Mouse (Mus musculus): ENCODE data around the gene Gm13276. TPM values are rescaled to one million over a fixed set of nuclear protein-coding genes. Genes with fewer than 3 reads are reported as not detected.
"Not testable (repeated sequence)": the region's sequence is repeated elsewhere in the genome, so short reads cannot be mapped to it uniquely, and the experiment has no call there.

Gene Gm13276
- polyA plus RNA-seq (2016; fragmentation: Nextera tagmentation; extraction: Ambion mirVana), result not detected in 2 replicates

DNA sequence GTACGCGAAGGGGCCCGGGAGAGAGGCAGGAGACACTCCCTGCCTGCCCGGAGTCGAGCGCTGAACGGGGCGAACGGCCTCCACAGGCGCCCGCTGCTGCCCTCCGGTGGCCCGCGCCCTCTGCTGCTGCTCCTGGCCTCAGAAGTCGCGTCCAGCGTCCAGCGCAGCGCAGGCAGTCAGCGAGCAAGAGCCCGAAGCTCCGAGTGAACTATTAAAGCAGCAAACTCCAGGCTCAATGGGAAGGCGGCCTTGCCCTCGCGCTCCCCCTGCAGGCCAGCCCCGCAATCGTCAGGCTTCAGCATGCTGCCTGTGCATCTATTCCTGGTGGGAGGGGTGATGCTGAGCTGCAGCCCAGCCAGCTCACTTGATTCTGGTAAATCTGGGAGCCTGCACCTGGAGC is at the start of gene Gm13276:
Gene Gm13276, plus strand, starts transcription at position 301 of the 400 bp plus-strand sequence.
- H3K27me3 ChIP-seq (ENCODE audit: low read depth, poor library complexity, severe bottlenecking); H3K4me3 ChIP-seq; H3K27ac ChIP-seq (replicated peaks); H3K4me1 ChIP-seq; DNase-seq (ENCODE audit: low spot score); H3K36me3 ChIP-seq; H3K9me3 ChIP-seq (replicated peaks): not testable (repeated sequence)
- WGBS, result no CpG with 5 or more reads among the region's 27 CpGs

DNA sequence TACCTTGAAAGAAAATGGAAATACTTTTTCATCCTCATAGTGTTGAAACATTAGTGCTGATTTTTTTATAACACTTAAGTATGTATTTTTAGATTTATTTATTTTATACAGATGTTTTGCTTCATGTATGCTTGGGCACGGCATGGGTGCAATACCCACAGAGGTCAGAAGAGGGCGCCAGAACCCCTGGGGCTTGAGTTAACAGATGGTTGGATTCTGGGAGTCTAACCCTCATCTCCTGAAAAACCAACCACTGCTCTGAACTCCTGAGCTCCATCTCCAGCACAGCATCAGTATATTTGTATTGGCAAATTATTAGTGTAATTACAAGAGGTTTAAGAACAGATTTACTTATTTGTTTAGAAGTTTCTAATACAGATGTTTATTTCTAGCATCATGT is 47.0 kb upstream of the Gm13276 start:
- 5% methylated on average over 2 of the region's 2 CpGs for WGBS
- H3K4me1 ChIP-seq, result no peaks in the 10 kb centered on the region

DNA sequence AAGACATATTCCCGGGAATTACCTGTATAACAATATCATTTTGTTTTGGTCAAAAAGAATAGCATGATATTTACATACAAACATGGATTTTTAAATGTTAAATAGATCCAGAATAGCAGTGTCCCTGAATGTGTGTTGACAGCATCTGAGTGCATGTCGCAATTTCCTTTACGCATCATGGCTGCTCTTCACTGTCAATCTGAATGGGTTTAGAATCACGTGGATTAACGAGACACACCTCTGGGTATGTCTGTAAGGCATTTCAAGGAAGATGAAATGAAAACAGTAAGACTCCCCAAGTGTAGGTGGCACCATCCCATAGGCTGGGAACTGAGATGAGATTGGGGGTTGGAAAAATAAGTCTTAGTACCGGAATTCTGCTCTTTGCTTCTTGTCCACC is 46.5 kb upstream of the Gm13276 start:
- no peaks in the 10 kb centered on the region for H3K36me3 ChIP-seq
- 89% methylated on average over 6 of the region's 6 CpGs for WGBS
- no peak overlapping the region for H3K27ac ChIP-seq (replicated peaks)
- no peaks in the 10 kb centered on the region for H3K27me3 ChIP-seq (ENCODE audit: low read depth, poor library complexity, severe bottlenecking)
- H3K4me3 ChIP-seq, result no peak overlapping the region
- no peaks in the 10 kb centered on the region for H3K9me3 ChIP-seq (replicated peaks)
- H3K4me1 ChIP-seq, result no peaks in the 10 kb centered on the region
- DNase-seq (ENCODE audit: low spot score), result no peak

More for the DNA sequence above, 47.0 kb upstream of the Gm13276 start:
- H3K36me3 ChIP-seq, result no peaks in the 10 kb centered on the region
- H3K9me3 ChIP-seq (replicated peaks), result no peaks in the 10 kb centered on the region
- H3K27ac ChIP-seq (replicated peaks), result no peak overlapping the region
- peak; percentile 74 for DNase-seq (ENCODE audit: low spot score)
- H3K27me3 ChIP-seq (ENCODE audit: low read depth, poor library complexity, severe bottlenecking), result no peaks in the 10 kb centered on the region
- no peak overlapping the region for H3K4me3 ChIP-seq

DNA sequence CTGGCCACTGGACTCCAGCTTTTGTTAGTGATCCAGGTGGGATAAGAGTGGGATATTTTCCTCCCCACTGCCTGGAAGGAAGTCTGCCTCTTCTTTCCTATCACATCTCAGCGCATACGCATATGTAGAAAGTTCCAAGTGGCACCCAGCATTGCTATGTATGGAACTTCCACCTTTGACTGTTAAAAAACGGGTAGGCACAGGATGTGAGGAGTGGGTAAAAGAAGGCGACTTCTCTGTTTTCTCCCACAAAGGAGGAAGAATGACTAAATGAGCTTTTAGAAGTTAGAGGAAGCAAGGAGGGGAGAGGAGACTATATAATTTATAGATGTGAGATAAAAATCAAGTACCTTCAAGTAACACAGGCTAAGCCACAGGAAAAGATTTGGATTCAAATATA is 44.1 kb upstream of the Gm13276 start:
- H3K27me3 ChIP-seq (ENCODE audit: low read depth, poor library complexity, severe bottlenecking), result no peaks in the 10 kb centered on the region
- H3K9me3 ChIP-seq (replicated peaks), result no peaks in the 10 kb centered on the region
- no peaks in the 10 kb centered on the region for H3K36me3 ChIP-seq
- H3K27ac ChIP-seq (replicated peaks), result no peak overlapping the region
- no peak for DNase-seq (ENCODE audit: low spot score)
- peaks cover 8% of the 10 kb centered on the region for H3K4me1 ChIP-seq
- H3K4me3 ChIP-seq, result no peak overlapping the region
- WGBS, result 90% methylated on average over 4 of the region's 4 CpGs

DNA sequence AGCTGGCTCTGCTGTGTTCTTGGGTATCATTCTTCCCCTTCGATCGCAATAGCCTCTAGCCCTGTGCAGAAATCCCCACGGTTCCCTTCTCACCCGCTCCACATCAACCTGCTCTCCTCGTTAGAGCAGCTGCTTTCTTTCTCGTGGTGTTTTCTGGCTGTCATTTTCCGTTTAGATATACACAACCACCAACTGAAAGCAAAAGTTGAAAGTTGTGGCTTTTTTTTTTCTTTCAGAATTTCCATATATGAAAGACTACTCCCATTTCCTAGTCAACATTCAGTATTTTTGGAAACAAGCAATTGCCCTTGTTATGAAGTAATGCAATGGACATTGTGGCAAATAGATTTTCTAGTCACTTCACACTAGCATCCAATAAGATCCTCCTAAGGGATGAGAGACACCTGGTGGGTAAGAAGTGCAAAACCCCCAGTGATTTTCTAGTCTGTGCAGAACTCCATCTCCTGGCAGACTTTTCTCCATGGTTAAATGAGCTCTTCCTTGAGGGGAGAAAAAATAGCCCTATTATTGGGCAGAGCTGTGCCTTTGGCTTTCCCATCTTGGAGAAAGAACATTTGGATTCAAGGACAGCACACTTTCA is 42.6 kb upstream of the Gm13276 start:
- no peak overlapping the region for H3K27ac ChIP-seq (replicated peaks)
- H3K27me3 ChIP-seq (ENCODE audit: low read depth, poor library complexity, severe bottlenecking), result no peaks in the 10 kb centered on the region
- WGBS, result 82% methylated on average over 7 of the region's 7 CpGs
- no peak overlapping the region for H3K4me3 ChIP-seq
- H3K4me1 ChIP-seq, result peaks cover 8% of the 10 kb centered on the region
- no peak for DNase-seq (ENCODE audit: low spot score)
- no peaks in the 10 kb centered on the region for H3K9me3 ChIP-seq (replicated peaks)
- no peaks in the 10 kb centered on the region for H3K36me3 ChIP-seq

GRCm38 (mm10) chr4:88744207-88744606 is 41.3 kb upstream of the Gm13276 start:
- WGBS, result 85% methylated on average over 3 of the region's 3 CpGs
- Histone ChIP-seq H3K27ac (replicated peaks) (no peak overlapping the region), H3K27me3 (ENCODE audit: low read depth, poor library complexity, severe bottlenecking) (no peaks in the 10 kb centered on the region), H3K4me1 (peaks cover 8% of the 10 kb centered on the region), H3K36me3 (no peaks in the 10 kb centered on the region), H3K4me3 (no peak overlapping the region), H3K9me3 (replicated peaks) (no peaks in the 10 kb centered on the region)
- DNase-seq (ENCODE audit: low spot score), result no peak

- DNase-seq (ENCODE audit: low spot score), result no peak
Observed at GRCm38 (mm10) chr4:88749926-88750325, 35.6 kb upstream of the Gm13276 start.

GRCm38 (mm10) chr4:88754818-88755340 is 30.6 kb upstream of the Gm13276 start, which contains the start of gene Gm13271:
Gene Gm13271 (plus strand): TSS chr4:88754868.
- H3K36me3 ChIP-seq; DNase-seq (ENCODE audit: low spot score); H3K4me3 ChIP-seq; H3K27ac ChIP-seq (replicated peaks); H3K9me3 ChIP-seq (replicated peaks); H3K27me3 ChIP-seq (ENCODE audit: low read depth, poor library complexity, severe bottlenecking): not testable (repeated sequence)
- 70% methylated on average over 15 of the region's 15 CpGs for WGBS
- peaks cover 11% of the 10 kb centered on the region for H3K4me1 ChIP-seq

More at GRCm38 (mm10) chr4:88749926-88750325, 35.6 kb upstream of the Gm13276 start:
- H3K36me3 ChIP-seq, result no peaks in the 10 kb centered on the region
- no peak overlapping the region for H3K27ac ChIP-seq (replicated peaks)
- WGBS, result 68% methylated on average over 6 of the region's 6 CpGs
- H3K4me3 ChIP-seq, result no peak overlapping the region
- H3K27me3 ChIP-seq (ENCODE audit: low read depth, poor library complexity, severe bottlenecking), result no peaks in the 10 kb centered on the region
- peaks cover 8% of the 10 kb centered on the region for H3K4me1 ChIP-seq
- no peaks in the 10 kb centered on the region for H3K9me3 ChIP-seq (replicated peaks)

DNA sequence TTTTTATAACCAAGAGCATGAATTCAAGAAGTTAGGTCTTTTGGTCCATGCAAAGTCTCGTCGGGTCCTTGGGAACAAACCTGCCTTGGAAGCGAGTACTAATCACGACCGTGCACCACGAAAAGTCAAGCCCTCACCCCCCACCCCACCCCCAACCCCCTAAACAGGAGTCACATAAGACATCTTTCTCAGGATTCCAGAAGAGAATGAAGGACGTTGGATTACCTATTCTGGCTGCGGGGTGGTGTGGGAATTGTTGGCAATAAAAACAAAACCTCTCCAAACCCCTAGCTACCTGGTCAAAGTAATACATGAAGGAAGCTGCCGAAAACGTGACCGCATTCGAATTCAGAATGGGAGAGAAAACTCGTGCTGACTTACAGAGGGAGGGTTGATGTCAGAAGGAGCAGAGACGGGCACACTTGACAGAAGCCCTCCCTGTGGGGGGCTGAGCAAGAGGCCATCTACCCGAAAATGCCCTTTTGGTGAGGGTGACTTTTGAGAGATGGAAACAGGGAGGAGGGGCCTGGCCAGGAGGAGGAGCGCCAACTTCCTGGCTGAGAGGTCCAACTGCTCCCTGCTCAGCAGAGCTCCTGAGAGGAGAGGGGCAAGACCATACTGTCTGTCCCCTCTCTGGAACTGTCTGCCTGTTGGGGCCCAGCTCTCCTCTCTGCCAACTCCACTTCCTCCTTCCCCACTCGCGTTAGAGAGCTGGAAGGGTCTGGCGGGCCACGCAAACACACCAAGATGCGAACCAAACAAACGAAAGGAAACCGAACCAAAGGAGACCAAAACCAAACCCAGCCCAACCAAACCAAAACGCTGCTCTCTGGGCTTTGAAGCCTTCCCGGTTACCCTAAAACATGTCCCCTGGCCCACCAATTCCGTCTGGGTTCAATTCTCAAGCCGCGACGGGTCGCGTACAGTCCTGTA is 28.7 kb upstream of the Gm13276 start:
- 13% methylated on average over 29 of the region's 31 CpGs for WGBS
- not testable (repeated sequence) for H3K9me3 ChIP-seq (replicated peaks); H3K27me3 ChIP-seq (ENCODE audit: low read depth, poor library complexity, severe bottlenecking); H3K36me3 ChIP-seq
- H3K27ac ChIP-seq (replicated peaks), result peak overlapping the region; percentile 86
- peaks cover 13% of the 10 kb centered on the region for H3K4me1 ChIP-seq
- peak overlapping the region; percentile 63 for H3K4me3 ChIP-seq
- peak; percentile 50 for DNase-seq (ENCODE audit: low spot score)

DNA sequence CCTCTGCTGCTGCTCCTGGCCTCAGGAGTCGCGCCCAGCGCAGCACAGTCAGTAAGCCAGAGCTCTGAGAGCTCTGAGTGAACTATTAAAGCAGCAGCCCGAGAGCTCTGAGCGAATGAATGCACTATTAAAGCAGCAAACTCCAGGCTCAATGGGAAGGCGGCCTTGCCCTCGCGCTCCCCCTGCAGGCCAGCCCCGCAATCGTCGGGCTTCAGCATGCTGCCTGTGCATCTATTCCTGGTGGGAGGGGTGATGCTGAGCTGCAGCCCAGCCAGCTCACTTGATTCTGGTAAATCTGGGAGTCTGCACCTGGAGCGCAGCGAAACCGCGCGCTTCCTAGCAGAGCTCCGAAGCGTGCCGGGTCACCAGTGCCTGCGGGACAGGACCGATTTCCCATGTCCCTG is 27.9 kb upstream of the Gm13276 start:
- not testable (repeated sequence) for H3K36me3 ChIP-seq; H3K9me3 ChIP-seq (replicated peaks); H3K27me3 ChIP-seq (ENCODE audit: low read depth, poor library complexity, severe bottlenecking)
- H3K4me1 ChIP-seq, result peaks cover 14% of the 10 kb centered on the region
- H3K27ac ChIP-seq (replicated peaks), result peak overlapping the region; percentile 86
- peak overlapping the region; percentile 63 for H3K4me3 ChIP-seq
- peak; percentile 87 for DNase-seq (ENCODE audit: low spot score)
- WGBS, result under 1% methylated on average over 21 of the region's 21 CpGs

- H3K4me3 ChIP-seq; H3K36me3 ChIP-seq; H3K9me3 ChIP-seq (replicated peaks); H3K27ac ChIP-seq (replicated peaks); H3K27me3 ChIP-seq (ENCODE audit: low read depth, poor library complexity, severe bottlenecking); DNase-seq (ENCODE audit: low spot score): not testable (repeated sequence)
- H3K4me1 ChIP-seq, result peaks cover 17% of the 10 kb centered on the region
- WGBS, result 91% methylated on average over 9 of the region's 9 CpGs
Observed at GRCm38 (mm10) chr4:88758751-88759150, 26.8 kb upstream of the Gm13276 start.

GRCm38 (mm10) chr4:88759610-88760268 is 25.8 kb upstream of the Gm13276 start, which contains the start of gene Gm13283:
Gene Gm13283 (plus strand): TSS chr4:88760119.
- 25% methylated on average over 10 of the region's 14 CpGs for WGBS
- Histone ChIP-seq H3K4me1 (peaks cover 17% of the 10 kb centered on the region), H3K4me3 (peak within 1 kb of the TSS; percentile 44)
- H3K36me3 ChIP-seq; H3K27me3 ChIP-seq (ENCODE audit: low read depth, poor library complexity, severe bottlenecking); H3K9me3 ChIP-seq (replicated peaks); DNase-seq (ENCODE audit: low spot score); H3K27ac ChIP-seq (replicated peaks): not testable (repeated sequence)

Data from midbrain, embryonic 10.5 days (tissue).